Mouse (Mus musculus): ENCODE measurements around the gene Slit1. TPM values are rescaled to one million over a fixed set of nuclear protein-coding genes. Genes with fewer than 3 reads are reported as not detected.

Slit1 gene
- polyA plus RNA-seq, 1 experiment from 2014 or later, result 1.1 TPM

DNA sequence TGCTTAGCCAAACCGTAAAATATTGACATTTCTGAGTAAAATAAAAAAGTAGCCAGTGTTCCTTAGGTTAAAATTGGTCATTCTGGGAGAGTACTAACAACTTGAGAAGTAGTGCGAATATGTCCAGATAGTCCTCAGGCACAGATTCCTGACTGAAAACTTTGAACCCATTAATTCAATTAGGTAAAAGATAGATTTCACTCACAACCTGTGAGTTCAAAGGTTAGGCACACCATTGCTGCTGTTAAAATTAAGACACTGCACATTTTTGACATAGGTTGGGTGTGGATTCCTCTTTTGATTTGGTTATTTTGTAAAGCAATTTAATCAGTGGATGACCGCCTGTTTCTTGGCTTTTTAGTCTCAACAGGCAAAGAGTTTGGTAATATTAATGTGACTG is 182.6 kb downstream of the Slit1 start:
- WGBS, result 95% methylated on average over 3 of the region's 3 CpGs

DNA sequence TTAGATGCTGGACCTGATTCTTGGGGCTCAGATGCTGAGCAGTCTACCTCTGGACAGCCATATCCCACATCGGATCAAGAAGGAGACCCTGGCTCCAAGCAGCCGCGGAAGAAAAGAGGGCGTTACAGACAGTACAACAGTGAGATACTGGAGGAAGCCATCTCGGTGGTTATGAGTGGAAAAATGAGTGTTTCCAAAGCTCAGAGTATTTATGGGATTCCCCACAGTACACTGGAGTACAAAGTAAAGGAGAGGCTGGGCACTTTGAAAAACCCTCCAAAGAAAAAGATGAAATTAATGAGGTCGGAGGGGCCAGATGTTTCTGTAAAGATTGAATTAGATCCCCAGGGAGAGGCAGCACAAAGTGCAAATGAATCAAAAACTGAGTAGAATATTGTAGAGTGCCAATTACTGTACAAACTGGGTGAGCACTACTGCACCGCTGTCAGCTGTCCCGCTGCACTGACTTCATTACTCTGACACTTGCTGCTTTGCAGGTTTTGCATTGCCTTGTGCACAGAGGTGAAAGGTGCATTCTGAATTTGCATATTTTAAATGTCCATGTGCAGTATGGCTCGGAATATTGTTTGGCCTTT is 184.5 kb downstream of the Slit1 start:
- Histone ChIP-seq H3K9me3 (replicated peaks) (no peaks in the 10 kb centered on the region), H3K27ac (no peak overlapping the region), H3K36me3 (peaks cover 37% of the 10 kb centered on the region), H3K4me3 (no peak overlapping the region), H3K4me1 (peaks cover 7% of the 10 kb centered on the region), H3K27me3 (ENCODE audit: low read depth, poor library complexity, severe bottlenecking) (no peaks in the 10 kb centered on the region)
- DNase-seq (ENCODE audit: low spot score), result no peak
- WGBS, result 96% methylated on average over 9 of the region's 9 CpGs

More for the DNA sequence above, 182.6 kb downstream of the Slit1 start:
- H3K4me3 ChIP-seq, result no peak overlapping the region
- H3K36me3 ChIP-seq, result peaks cover 31% of the 10 kb centered on the region
- H3K9me3 ChIP-seq (replicated peaks), result no peaks in the 10 kb centered on the region
- H3K4me1 ChIP-seq, result peaks cover 7% of the 10 kb centered on the region
- H3K27me3 ChIP-seq (ENCODE audit: low read depth, poor library complexity, severe bottlenecking), result no peaks in the 10 kb centered on the region
- no peak overlapping the region for H3K27ac ChIP-seq
- no peak for DNase-seq (ENCODE audit: low spot score)

DNA sequence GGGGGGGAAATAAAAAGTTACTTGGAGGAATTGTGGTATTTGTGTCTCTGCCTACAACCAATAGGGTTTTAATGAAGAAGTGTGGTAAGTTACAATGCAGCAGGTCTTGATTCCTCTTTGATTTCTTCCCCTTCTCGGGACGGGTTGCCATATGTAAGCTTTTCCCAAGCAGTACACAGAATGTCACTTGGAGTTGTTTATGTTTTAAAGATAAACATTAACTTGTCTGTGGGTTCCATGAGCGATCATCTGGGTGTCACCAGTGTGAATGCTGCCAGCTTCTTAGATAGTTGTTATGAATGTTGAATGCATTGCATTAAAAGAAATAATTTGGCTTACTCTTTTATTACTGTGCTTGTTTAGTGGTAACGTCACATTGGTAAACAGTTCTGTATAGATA is 186.0 kb downstream of the Slit1 start:
- WGBS, result 94% methylated on average over 4 of the region's 4 CpGs
- no peak for DNase-seq (ENCODE audit: low spot score)
- Histone ChIP-seq H3K36me3 (peaks cover 48% of the 10 kb centered on the region), H3K9me3 (replicated peaks) (no peaks in the 10 kb centered on the region), H3K27ac (no peak overlapping the region), H3K4me3 (no peak overlapping the region), H3K4me1 (no peaks in the 10 kb centered on the region), H3K27me3 (ENCODE audit: low read depth, poor library complexity, severe bottlenecking) (no peaks in the 10 kb centered on the region)

DNA sequence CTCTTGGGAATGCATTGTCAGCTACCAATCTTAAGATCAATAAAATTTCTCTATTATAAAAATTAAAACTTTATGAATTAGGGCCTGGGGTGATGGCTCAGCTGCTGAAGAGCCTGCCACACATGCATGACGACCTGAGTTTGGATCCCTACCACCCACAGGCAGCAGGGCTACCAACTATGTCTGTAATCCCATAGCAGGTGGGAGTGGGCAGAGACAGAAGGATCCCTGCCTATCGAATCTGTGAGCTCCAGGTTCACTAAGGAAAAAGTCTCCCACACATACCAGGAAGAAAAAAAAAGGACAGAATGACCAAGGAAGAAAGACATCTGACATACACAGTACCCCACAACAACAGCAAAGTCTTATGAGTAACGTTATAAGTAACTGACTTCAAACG is 186.5 kb downstream of the Slit1 start:
- no peak overlapping the region for H3K4me3 ChIP-seq
- no peak overlapping the region for H3K27ac ChIP-seq
- 83% methylated on average over 4 of the region's 4 CpGs for WGBS
- no peak for DNase-seq (ENCODE audit: low spot score)
- no peaks in the 10 kb centered on the region for H3K9me3 ChIP-seq (replicated peaks)
- H3K27me3 ChIP-seq (ENCODE audit: low read depth, poor library complexity, severe bottlenecking), result no peaks in the 10 kb centered on the region
- H3K4me1 ChIP-seq, result no peaks in the 10 kb centered on the region
- H3K36me3 ChIP-seq, result peaks cover 50% of the 10 kb centered on the region

Small RNAs within 50 kb of the gene (microRNA-seq; reads per million reads assigned to microRNA genes)
- not detected for gene Mir8091

Other genes with a start within 250 kb of the Slit1 start
- 2.3 and 2.8 TPM in 2 replicates for gene Gm340, start 161.3 kb downstream of the Slit1 start, polyA plus RNA-seq (2016; fragmentation: Nextera tagmentation; extraction: Ambion mirVana)
- 45.7 and 47.1 TPM in 2 replicates for gene Arhgap19, start 58.4 kb upstream of the Slit1 start, polyA plus RNA-seq (2016; fragmentation: Nextera tagmentation; extraction: Ambion mirVana)
- gene Frat1, start 86.3 kb upstream of the Slit1 start, polyA plus RNA-seq (2016; fragmentation: Nextera tagmentation; extraction: Ambion mirVana), result 4.3 and 4.9 TPM in 2 replicates
- 1.9 and 3.0 TPM in 2 replicates for gene Frat2, start 104.5 kb upstream of the Slit1 start, polyA plus RNA-seq (2016; fragmentation: Nextera tagmentation; extraction: Ambion mirVana)
- 31.9 and 39.8 TPM in 2 replicates for gene Rrp12, start 152.5 kb upstream of the Slit1 start, polyA plus RNA-seq (2016; fragmentation: Nextera tagmentation; extraction: Ambion mirVana)
- 900 and 1,117 TPM in 2 replicates for gene Pgam1, start 168.3 kb upstream of the Slit1 start, polyA plus RNA-seq (2016; fragmentation: Nextera tagmentation; extraction: Ambion mirVana)
- 91.7 and 102 TPM in 2 replicates for gene Exosc1, start 189.8 kb upstream of the Slit1 start, polyA plus RNA-seq (2016; fragmentation: Nextera tagmentation; extraction: Ambion mirVana)
- gene Zdhhc16, start 189.8 kb upstream of the Slit1 start, polyA plus RNA-seq (2016; fragmentation: Nextera tagmentation; extraction: Ambion mirVana), result 92.0 and 96.5 TPM in 2 replicates
- 39.9 and 52.5 TPM in 2 replicates for gene Mms19, start 237.5 kb upstream of the Slit1 start, polyA plus RNA-seq (2016; fragmentation: Nextera tagmentation; extraction: Ambion mirVana)
- 14.2 and 15.1 TPM in 2 replicates for gene Ubtd1, start 238.1 kb upstream of the Slit1 start, polyA plus RNA-seq (2016; fragmentation: Nextera tagmentation; extraction: Ambion mirVana)